Mouse (Mus musculus): ENCODE data around the gene Uhmk1. TPM values are rescaled to one million over a fixed set of nuclear protein-coding genes. Genes with fewer than 3 reads are reported as not detected.

Uhmk1 gene
- polyA plus RNA-seq, 1 experiment, result 6.3 TPM

DNA sequence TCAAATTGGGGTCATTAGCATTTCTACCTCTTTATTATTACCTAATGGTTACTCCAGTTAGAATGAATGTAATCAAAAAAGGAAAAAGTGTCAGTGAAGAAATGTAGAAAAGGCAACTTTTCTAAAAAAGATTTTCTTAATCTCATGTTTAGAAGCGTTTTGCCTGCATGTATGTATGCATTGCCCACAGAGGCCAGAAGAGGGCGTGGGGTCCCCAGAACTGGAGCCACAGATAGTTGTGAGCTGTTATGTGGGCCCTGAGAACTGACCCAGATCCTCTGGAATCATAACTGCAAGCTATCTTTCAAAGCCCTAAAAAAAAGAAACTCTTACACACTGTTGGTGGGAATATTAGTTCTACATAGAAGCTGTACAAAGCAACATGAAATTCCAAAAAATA lies 59.9 kb downstream of the Uhmk1 start:
- peaks cover 19% of the 10 kb centered on the region for H3K36me3 ChIP-seq (ENCODE audit: control insufficient read depth, insufficient read depth)
- no peak overlapping the region for H3ac ChIP-seq (ENCODE audit: control insufficient read depth, insufficient read length)
- TF ChIP-seq E2F4 (IDR thresholded peaks at IDR 0.05; ENCODE audit: insufficient read depth) (no peak), MYOG (IDR thresholded peaks at IDR 0.05; ENCODE audit: control insufficient read depth in 1 of 3, insufficient read depth in 1 of 3, insufficient read length in 2 of 3, low read depth in 2 of 3) (no peak), TCF3 (IDR thresholded peaks at IDR 0.05; ENCODE audit: insufficient read length, low read depth) (no peak), POLR2AphosphoS2 (IDR thresholded peaks at IDR 0.05; ENCODE audit: insufficient read length, low read depth) (no peak), REST (IDR thresholded peaks at IDR 0.05; ENCODE audit: insufficient read depth, insufficient read length) (no peak), SRF (IDR thresholded peaks at IDR 0.05; ENCODE audit: control insufficient read depth, insufficient read length, low read depth) (no peak), MAX (IDR thresholded peaks at IDR 0.05; ENCODE audit: low read depth) (no peak), CEBPB (IDR thresholded peaks at IDR 0.05; ENCODE audit: insufficient read depth, poor library complexity, severe bottlenecking) (no peak), USF1 (IDR thresholded peaks at IDR 0.05; ENCODE audit: low read depth) (no peak), MYOD1 (IDR thresholded peaks at IDR 0.05; ENCODE audit: control insufficient read depth in 1 of 3, insufficient read length in 2 of 3, low read depth in 2 of 3) (no peak), TCF12 (IDR thresholded peaks at IDR 0.05; ENCODE audit: insufficient read depth, poor library complexity, severe bottlenecking) (no peak)
- H3K27me3 ChIP-seq (ENCODE audit: control insufficient read depth, insufficient read depth, insufficient read length), result no peaks in the 10 kb centered on the region
- no peak overlapping the region for H3K4me2 ChIP-seq (ENCODE audit: low read depth)
- no peak overlapping the region for H3K4me3 ChIP-seq
- H3K79me2 ChIP-seq (ENCODE audit: control insufficient read depth, insufficient read depth), result no peaks in the 10 kb centered on the region

- TF ChIP-seq POLR2A (IDR thresholded peaks at IDR 0.05; ENCODE audit: insufficient read length, low read depth) (no peak), MAX (IDR thresholded peaks at IDR 0.05; ENCODE audit: low read depth) (no peak), MYOG (IDR thresholded peaks at IDR 0.05; ENCODE audit: control insufficient read depth in 1 of 3, insufficient read depth in 1 of 3, insufficient read length in 2 of 3, low read depth in 2 of 3) (no peak), CEBPB (IDR thresholded peaks at IDR 0.05; ENCODE audit: insufficient read depth, poor library complexity, severe bottlenecking) (no peak), E2F4 (IDR thresholded peaks at IDR 0.05; ENCODE audit: insufficient read depth) (no peak), SRF (IDR thresholded peaks at IDR 0.05; ENCODE audit: control insufficient read depth, insufficient read length, low read depth) (no peak), TCF3 (IDR thresholded peaks at IDR 0.05; ENCODE audit: insufficient read length, low read depth) (no peak), TCF12 (IDR thresholded peaks at IDR 0.05; ENCODE audit: insufficient read depth, poor library complexity, severe bottlenecking) (no peak), MYOD1 (IDR thresholded peaks at IDR 0.05; ENCODE audit: control insufficient read depth in 1 of 3, insufficient read length in 2 of 3, low read depth in 2 of 3) (no peak), POLR2AphosphoS2 (IDR thresholded peaks at IDR 0.05; ENCODE audit: insufficient read length, low read depth) (no peak), USF1 (IDR thresholded peaks at IDR 0.05; ENCODE audit: low read depth) (no peak), REST (IDR thresholded peaks at IDR 0.05; ENCODE audit: insufficient read depth, insufficient read length) (no peak)
- Histone ChIP-seq H3K36me3 (ENCODE audit: control insufficient read depth, insufficient read depth) (peaks cover 32% of the 10 kb centered on the region), H3K79me2 (ENCODE audit: control insufficient read depth, insufficient read depth) (no peaks in the 10 kb centered on the region)
Measured at GRCm38 (mm10) chr1:170153986-170154385, 61.2 kb downstream of the Uhmk1 start.

GRCm38 (mm10) chr1:170152552-170152951 lies 62.6 kb downstream of the Uhmk1 start:
- Histone ChIP-seq H3K4me3 (no peak overlapping the region), H3ac (ENCODE audit: control insufficient read depth, insufficient read length) (no peak overlapping the region), H3K4me2 (ENCODE audit: low read depth) (no peak overlapping the region), H3K36me3 (ENCODE audit: control insufficient read depth, insufficient read depth) (peaks cover 26% of the 10 kb centered on the region), H3K79me2 (ENCODE audit: control insufficient read depth, insufficient read depth) (no peaks in the 10 kb centered on the region), H3K27me3 (ENCODE audit: control insufficient read depth, insufficient read depth, insufficient read length) (no peaks in the 10 kb centered on the region)
- no peak for TF ChIP-seq E2F4 (IDR thresholded peaks at IDR 0.05; ENCODE audit: insufficient read depth)
- TF ChIP-seq MYOG (IDR thresholded peaks at IDR 0.05; ENCODE audit: control insufficient read depth in 1 of 3, insufficient read depth in 1 of 3, insufficient read length in 2 of 3, low read depth in 2 of 3), result no peak
- TF ChIP-seq MYOD1 (IDR thresholded peaks at IDR 0.05; ENCODE audit: control insufficient read depth in 1 of 3, insufficient read length in 2 of 3, low read depth in 2 of 3), result no peak
- no peak for TF ChIP-seq MAX (IDR thresholded peaks at IDR 0.05; ENCODE audit: low read depth)

More at GRCm38 (mm10) chr1:170153986-170154385, 61.2 kb downstream of the Uhmk1 start:
- no peak overlapping the region for H3ac ChIP-seq (ENCODE audit: control insufficient read depth, insufficient read length)
- H3K27me3 ChIP-seq (ENCODE audit: control insufficient read depth, insufficient read depth, insufficient read length), result no peaks in the 10 kb centered on the region
- H3K4me3 ChIP-seq, result no peak overlapping the region
- H3K4me2 ChIP-seq (ENCODE audit: low read depth), result no peak overlapping the region

DNA sequence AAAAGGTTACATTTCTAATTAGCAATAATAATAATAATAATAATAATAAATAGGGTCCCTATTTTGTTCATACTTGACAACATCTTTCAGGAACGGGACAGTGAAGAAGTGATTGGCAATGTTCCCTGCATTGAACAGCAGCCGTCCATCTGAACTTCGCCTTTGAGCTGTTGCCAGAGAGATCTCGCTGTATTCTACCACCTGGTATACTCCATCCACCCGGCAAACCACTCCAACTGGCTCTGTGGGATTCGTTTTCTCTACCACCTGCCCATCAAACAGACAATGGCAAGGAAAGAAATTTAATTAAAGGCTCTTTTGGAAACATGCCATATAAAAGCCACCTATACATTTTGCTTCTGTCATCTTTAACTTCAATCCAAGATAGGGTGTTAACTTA lies 64.3 kb downstream of the Uhmk1 start:
- no peak for TF ChIP-seq CEBPB (IDR thresholded peaks at IDR 0.05; ENCODE audit: insufficient read depth, poor library complexity, severe bottlenecking)
- TF ChIP-seq USF1 (IDR thresholded peaks at IDR 0.05; ENCODE audit: low read depth), result no peak
- TF ChIP-seq TCF3 (IDR thresholded peaks at IDR 0.05; ENCODE audit: insufficient read length, low read depth), result no peak
- TF ChIP-seq MYOG (IDR thresholded peaks at IDR 0.05; ENCODE audit: control insufficient read depth in 1 of 3, insufficient read depth in 1 of 3, insufficient read length in 2 of 3, low read depth in 2 of 3), result no peak
- no peak for TF ChIP-seq POLR2AphosphoS2 (IDR thresholded peaks at IDR 0.05; ENCODE audit: insufficient read length, low read depth)
- no peak for TF ChIP-seq MAX (IDR thresholded peaks at IDR 0.05; ENCODE audit: low read depth)
- TF ChIP-seq E2F4 (IDR thresholded peaks at IDR 0.05; ENCODE audit: insufficient read depth), result no peak
- H3K36me3 ChIP-seq (ENCODE audit: control insufficient read depth, insufficient read depth), result peaks cover 18% of the 10 kb centered on the region
- H3ac ChIP-seq (ENCODE audit: control insufficient read depth, insufficient read length), result no peak overlapping the region
- no peak overlapping the region for H3K4me2 ChIP-seq (ENCODE audit: low read depth)
- no peaks in the 10 kb centered on the region for H3K79me2 ChIP-seq (ENCODE audit: control insufficient read depth, insufficient read depth)
- H3K27me3 ChIP-seq (ENCODE audit: control insufficient read depth, insufficient read depth, insufficient read length), result no peaks in the 10 kb centered on the region
- H3K4me3 ChIP-seq, result no peak overlapping the region

DNA sequence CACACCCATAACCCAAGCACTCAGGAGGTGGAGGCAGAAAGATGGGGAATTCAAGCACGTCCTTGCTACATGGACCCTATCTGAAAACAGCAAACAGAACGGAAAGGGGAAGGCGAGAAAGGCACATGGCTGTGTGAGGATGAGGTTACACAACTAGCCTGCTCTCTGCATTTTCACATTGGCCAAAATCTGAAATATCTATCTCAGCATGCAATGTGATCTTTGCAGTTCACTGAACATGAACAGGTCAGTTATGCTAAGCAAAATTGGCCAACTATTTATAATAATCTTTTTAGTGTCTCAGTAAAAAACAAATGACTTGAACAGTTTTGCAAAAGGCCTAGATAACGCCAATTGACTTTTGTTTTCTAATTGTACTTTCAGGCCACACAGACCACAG lies 65.4 kb downstream of the Uhmk1 start:
- Histone ChIP-seq H3K36me3 (ENCODE audit: control insufficient read depth, insufficient read depth) (peaks cover 15% of the 10 kb centered on the region), H3K4me3 (no peak overlapping the region), H3ac (ENCODE audit: control insufficient read depth, insufficient read length) (no peak overlapping the region), H3K27me3 (ENCODE audit: control insufficient read depth, insufficient read depth, insufficient read length) (no peaks in the 10 kb centered on the region), H3K4me2 (ENCODE audit: low read depth) (no peak overlapping the region), H3K79me2 (ENCODE audit: control insufficient read depth, insufficient read depth) (no peaks in the 10 kb centered on the region)
- TF ChIP-seq MYOG (IDR thresholded peaks at IDR 0.05; ENCODE audit: control insufficient read depth in 1 of 3, insufficient read depth in 1 of 3, insufficient read length in 2 of 3, low read depth in 2 of 3), result no peak
